Mouse (Mus musculus): ENCODE results near the gene Gm4498. TPM values are rescaled to one million over a fixed set of nuclear protein-coding genes. Genes with fewer than 3 reads are reported as not detected.
"Not testable (repeated sequence)": the region's sequence is repeated elsewhere in the genome, so short reads cannot be mapped to it uniquely, and the experiment has no call there.

Gene Gm4498
- total RNA-seq (2015), result not detected in 2 replicates
- not detected in 2 replicates for total RNA-seq (2017)

DNA sequence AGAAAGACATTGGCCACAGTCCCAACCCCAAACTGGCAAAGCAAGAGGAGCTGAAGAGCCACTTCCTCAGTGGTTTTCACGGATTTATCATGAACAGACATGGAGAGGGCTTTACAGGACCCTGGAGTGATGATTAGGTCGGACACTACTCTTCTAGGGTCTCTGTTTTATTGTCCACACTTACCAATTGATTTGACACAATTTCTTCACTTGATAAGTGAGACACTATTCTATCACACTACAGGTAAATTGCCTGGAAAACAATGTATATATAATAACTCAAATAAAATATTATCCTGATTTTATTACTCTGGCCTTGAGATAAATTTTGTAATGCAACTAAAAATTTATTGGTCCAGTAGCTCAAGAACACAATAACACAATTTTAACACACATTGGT is at the start of gene Gm4498:
TSS of gene Gm4498 (minus strand) at position 101 of the 400 bp plus-strand sequence.
- not testable (repeated sequence) for ATAC-seq (replicated peaks; ENCODE audit: poor library complexity)

DNA sequence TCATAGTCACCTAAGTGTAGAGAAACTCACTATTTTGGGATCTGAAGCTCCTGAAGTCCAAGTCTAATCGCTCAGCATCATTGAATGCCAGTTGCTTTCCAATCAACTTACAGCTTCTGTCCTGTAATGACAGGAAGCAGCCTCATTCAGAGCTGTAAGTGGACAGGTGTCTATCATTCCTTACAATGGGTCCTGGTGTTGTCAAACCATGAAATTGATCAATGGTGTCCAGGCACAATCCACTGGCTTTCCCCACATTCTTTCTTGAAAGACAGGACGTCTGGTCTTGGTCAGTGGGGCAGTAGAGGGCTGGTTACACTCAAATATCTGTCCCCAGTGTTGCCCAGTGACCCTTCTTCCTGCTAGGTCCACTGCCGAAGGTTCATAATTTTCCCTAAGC is 29.1 kb upstream of the Gm4498 start, which contains the start of gene Gm5890:
TSS of gene Gm5890 (minus strand) at position 101 of the 400 bp plus-strand sequence.
- ATAC-seq (replicated peaks; ENCODE audit: poor library complexity), result not testable (repeated sequence)

DNA sequence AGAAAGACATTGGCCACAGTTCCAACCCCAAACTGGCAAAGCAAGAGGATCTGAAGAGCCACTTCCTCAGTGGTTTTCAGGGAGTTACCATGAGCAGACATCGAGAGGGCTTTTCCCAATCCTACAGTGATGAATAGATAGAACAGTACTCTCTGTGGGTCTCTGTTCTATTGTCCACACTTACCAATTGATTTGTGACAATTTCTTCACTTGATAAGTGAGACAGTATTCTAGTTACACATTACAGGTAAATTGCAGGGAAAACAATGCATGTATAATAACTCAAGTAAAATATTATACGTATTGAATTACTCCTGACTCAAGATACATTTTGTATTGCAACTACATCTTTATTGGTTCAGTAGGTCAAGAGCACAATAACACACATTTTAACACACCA is 28.1 kb downstream of the Gm4498 start, which contains the start of gene Gm6164:
TSS of gene Gm6164 (minus strand) at position 101 of the 400 bp plus-strand sequence.
- not testable (repeated sequence) for ATAC-seq (replicated peaks; ENCODE audit: poor library complexity)

DNA sequence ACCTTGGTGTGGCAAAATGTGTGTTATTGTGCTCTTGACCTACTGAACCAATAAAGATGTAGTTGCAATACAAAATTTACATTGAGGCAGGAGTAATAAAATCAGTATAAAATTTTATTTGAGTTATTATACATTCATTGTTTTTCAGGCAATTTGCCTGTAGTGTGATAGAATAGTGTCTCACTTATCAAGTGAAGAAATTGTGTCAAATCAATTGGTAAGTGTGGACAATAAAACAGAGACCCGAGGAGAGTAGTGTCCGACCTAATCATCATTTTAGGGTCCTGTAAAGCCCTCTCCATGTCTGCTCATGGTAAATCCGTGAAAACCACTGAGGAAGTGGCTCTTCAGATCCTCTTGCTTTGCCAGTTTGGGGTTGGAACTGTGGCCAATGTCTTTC is 40.2 kb downstream of the Gm4498 start, which contains the start of gene Vmn1r95:
TSS of gene Vmn1r95 (plus strand) at position 301 of the 400 bp plus-strand sequence.
- ATAC-seq (replicated peaks; ENCODE audit: poor library complexity), result not testable (repeated sequence)

Other genes with a start within 250 kb of the Gm4498 start
- not detected in 2 replicates for gene Nlrp9b, start 242.4 kb downstream of the Gm4498 start, total RNA-seq (2015)
- not detected in 2 replicates for gene Nlrp9b, start 242.4 kb downstream of the Gm4498 start, total RNA-seq (2017)
- gene Vmn1r91, start 134.1 kb downstream of the Gm4498 start, total RNA-seq (2015), result not detected in 2 replicates
- not detected in 2 replicates for gene Vmn1r91, start 134.1 kb downstream of the Gm4498 start, total RNA-seq (2017)
- not detected in 2 replicates for gene Gm16442, start 111.2 kb downstream of the Gm4498 start, total RNA-seq (2015)
- gene Gm16442, start 111.2 kb downstream of the Gm4498 start, total RNA-seq (2017), result not detected in 2 replicates
- not detected in 2 replicates for gene Vmn1r93, start 94.7 kb downstream of the Gm4498 start, total RNA-seq (2015)
- not detected in 2 replicates for gene Vmn1r93, start 94.7 kb downstream of the Gm4498 start, total RNA-seq (2017)
- not detected in 2 replicates for gene Vmn1r94, start 65.5 kb downstream of the Gm4498 start, total RNA-seq (2015)
- not detected in 2 replicates for gene Vmn1r94, start 65.5 kb downstream of the Gm4498 start, total RNA-seq (2017)
- not detected in 2 replicates for gene Vmn1r95, start 40.1 kb downstream of the Gm4498 start, total RNA-seq (2015)
- gene Vmn1r95, start 40.1 kb downstream of the Gm4498 start, total RNA-seq (2017), result not detected in 2 replicates
- gene Gm6164, start 28.2 kb downstream of the Gm4498 start, total RNA-seq (2015), result not detected in 2 replicates
- not detected in 2 replicates for gene Gm6164, start 28.2 kb downstream of the Gm4498 start, total RNA-seq (2017)
- not detected in 2 replicates for gene Gm5890, start 29.0 kb upstream of the Gm4498 start, total RNA-seq (2015)
- gene Gm5890, start 29.0 kb upstream of the Gm4498 start, total RNA-seq (2017), result not detected in 2 replicates
- not detected in 2 replicates for gene Gm4133, start 100.2 kb upstream of the Gm4498 start, total RNA-seq (2015)
- gene Gm4133, start 100.2 kb upstream of the Gm4498 start, total RNA-seq (2017), result not detected in 2 replicates
- not detected in 2 replicates for gene Gm5728, start 141.6 kb upstream of the Gm4498 start, total RNA-seq (2015)
- gene Gm5728, start 141.6 kb upstream of the Gm4498 start, total RNA-seq (2017), result not detected in 2 replicates
- gene Vmn1r100, start 184.1 kb upstream of the Gm4498 start, total RNA-seq (2015), result not detected in 2 replicates
- gene Vmn1r100, start 184.1 kb upstream of the Gm4498 start, total RNA-seq (2017), result not detected in 2 replicates
- gene Vmn1r101, start 208.8 kb upstream of the Gm4498 start, total RNA-seq (2015), result not detected in 2 replicates
- gene Vmn1r101, start 208.8 kb upstream of the Gm4498 start, total RNA-seq (2017), result not detected in 2 replicates
- not detected in 2 replicates for gene Gm10670, start 241.1 kb upstream of the Gm4498 start, total RNA-seq (2015)
- gene Gm10670, start 241.1 kb upstream of the Gm4498 start, total RNA-seq (2017), result not detected in 2 replicates

All from megakaryocyte progenitor cell, adult 5-6 weeks (primary cell).